Mouse (Mus musculus) neural tube, embryonic 14.5 days (tissue): Measurements from ENCODE around the gene Ofcc1. TPM values are rescaled to one million over a fixed set of nuclear protein-coding genes. Genes with fewer than 3 reads are reported as not detected.

ENCODE experiments used
- ATAC-seq: fragments of 200-750 bp; cut with Nextera tagmentation; 2 replicates; pipeline ENCODE4 v1.8.0; 2017; ENCODE audit warnings: low read depth, mild to moderate bottlenecking, moderate TSS enrichment, moderate library complexity
- H3K27ac ChIP-seq: fragments of 300-500 bp; sonication (generic); 2 replicates; pipeline ENCODE4 v1.5.1; 2014; ENCODE audit warnings: low read depth, mild to moderate bottlenecking, control low read depth, low read length, moderate library complexity, mixed read lengths
- H3K27me3 ChIP-seq: fragments of 300-500 bp; sonication (generic); 2 replicates; pipeline ENCODE4 v1.6.1; 2014; ENCODE audit warnings: low read length; ENCODE audit not compliant: control insufficient read depth, insufficient read depth
- H3K36me3 ChIP-seq: fragments of 300-500 bp; sonication (generic); 2 replicates; pipeline ENCODE4 v1.6.1; 2014; ENCODE audit warnings: low read length, mixed read lengths; ENCODE audit not compliant: control insufficient read depth, insufficient read depth
- H3K4me1 ChIP-seq: fragments of 300-500 bp; sonication (generic); 2 replicates; pipeline ENCODE4 v1.6.1; 2014; ENCODE audit warnings: low read length; ENCODE audit not compliant: control insufficient read depth, insufficient read depth
- H3K4me2 ChIP-seq: fragments of 300-500 bp; sonication (generic); 2 replicates; pipeline ENCODE4 v1.6.1; 2014; ENCODE audit warnings: mild to moderate bottlenecking, low read depth, low read length, control low read depth
- H3K4me3 ChIP-seq: fragments of 300-500 bp; sonication (generic); 2 replicates; pipeline ENCODE4 v1.5.1; 2014; ENCODE audit warnings: low read depth, low read length, control low read depth, mixed read lengths
- H3K9ac ChIP-seq: fragments of 300-500 bp; sonication (generic); replicated peaks from 2 replicates; pipeline ENCODE4 v1.6.1; 2014; ENCODE audit warnings: low read depth, mild to moderate bottlenecking, control low read depth, low read length, mixed read lengths
- H3K9me3 ChIP-seq: fragments of 300-500 bp; sonication (generic); 2 replicates; pipeline ENCODE4 v1.6.1; 2016; ENCODE audit warnings: low read length; ENCODE audit not compliant: control insufficient read depth
- WGBS: fragments of 180-500 bp; shearing (Covaris S2); extraction: QIAGEN DNeasy Blood & Tissue Kit; methylation state at CpG from one replicate; pipeline ENCODE4 v1.1.7; 2014; 5-methylcytosine and 5-hydroxymethylcytosine counted together
- polyA plus RNA-seq: library from polyadenylated mRNA; unstranded; fragments of >200 nt; fragmentation: Nextera tagmentation; extraction: Ambion mirVana; gene quantifications from 2 replicates; pipeline ENCODE4 v1.2.1, GENCODE M21; 2014

The Ofcc1 gene
- polyA plus RNA-seq = 0.16 TPM in 1 of 2 replicates, not detected in the other

- Histone ChIP-seq H3K27ac (no peak within 1 kb of the TSS), H3K4me2 (no peak within 1 kb of the TSS), H3K9ac (no peak within 1 kb of the TSS), H3K9me3 (no peaks in the 10 kb centered on the region), H3K27me3 (no peaks in the 10 kb centered on the region), H3K36me3 (no peaks in the 10 kb centered on the region), H3K4me3 (no peak within 1 kb of the TSS), H3K4me1 (no peaks in the 10 kb centered on the region)
- no peak for ATAC-seq
- 56% methylated on average over 3 of the region's 3 CpGs for WGBS
These were observed at the start of gene Ofcc1 for GRCm38 (mm10) chr13:40361288-40361687. Gene Ofcc1 (minus strand): TSS chr13:40361450.

- H3K27me3 ChIP-seq = no peaks in the 10 kb centered on the region
- no peak overlapping the region for H3K27ac ChIP-seq
- no peak overlapping the region for H3K4me3 ChIP-seq
- H3K9me3 ChIP-seq = no peaks in the 10 kb centered on the region
- no peak overlapping the region for H3K4me2 ChIP-seq
- H3K4me1 ChIP-seq = no peaks in the 10 kb centered on the region
- H3K36me3 ChIP-seq = no peaks in the 10 kb centered on the region
- ATAC-seq = no peak
- H3K9ac ChIP-seq = no peak overlapping the region
- 93% methylated on average over 8 of the region's 8 CpGs for WGBS
These were observed 28.9 kb upstream of the Ofcc1 start for GRCm38 (mm10) chr13:40390120-40390519.

GRCm38 (mm10) chr13:40387446-40387845 lies 26.2 kb upstream of the Ofcc1 start:
- Histone ChIP-seq H3K4me3 (no peak overlapping the region), H3K9me3 (no peaks in the 10 kb centered on the region), H3K9ac (no peak overlapping the region), H3K27me3 (no peaks in the 10 kb centered on the region), H3K36me3 (no peaks in the 10 kb centered on the region), H3K4me2 (no peak overlapping the region), H3K4me1 (no peaks in the 10 kb centered on the region), H3K27ac (no peak overlapping the region)
- no peak for ATAC-seq
- 61% methylated on average over 4 of the region's 4 CpGs for whole genome bisulfite sequencing

GRCm38 (mm10) chr13:40384962-40385361 lies 23.7 kb upstream of the Ofcc1 start:
- H3K27me3 ChIP-seq = no peaks in the 10 kb centered on the region
- H3K36me3 ChIP-seq = no peaks in the 10 kb centered on the region
- ATAC-seq = no peak
- H3K4me3 ChIP-seq = no peak overlapping the region
- H3K9ac ChIP-seq = no peak overlapping the region
- no peak overlapping the region for H3K4me2 ChIP-seq
- H3K9me3 ChIP-seq = no peaks in the 10 kb centered on the region
- 69% methylated on average over 4 of the region's 4 CpGs for WGBS
- no peaks in the 10 kb centered on the region for H3K4me1 ChIP-seq
- no peak overlapping the region for H3K27ac ChIP-seq

GRCm38 (mm10) chr13:40376773-40377172 lies 15.5 kb upstream of the Ofcc1 start:
- Histone ChIP-seq H3K4me2 (no peak overlapping the region), H3K9ac (no peak overlapping the region), H3K4me1 (no peaks in the 10 kb centered on the region), H3K4me3 (no peak overlapping the region), H3K36me3 (no peaks in the 10 kb centered on the region), H3K27me3 (no peaks in the 10 kb centered on the region), H3K9me3 (no peaks in the 10 kb centered on the region), H3K27ac (no peak overlapping the region)
- 73% methylated on average over 5 of the region's 5 CpGs for WGBS
- ATAC-seq = no peak

- 89% methylated on average over 11 of the region's 11 CpGs for WGBS
- H3K27me3 ChIP-seq = no peaks in the 10 kb centered on the region
- no peaks in the 10 kb centered on the region for H3K4me1 ChIP-seq
- H3K4me2 ChIP-seq = no peak overlapping the region
- no peak overlapping the region for H3K4me3 ChIP-seq
- H3K9me3 ChIP-seq = no peaks in the 10 kb centered on the region
- no peaks in the 10 kb centered on the region for H3K36me3 ChIP-seq
- ATAC-seq = no peak
- no peak overlapping the region for H3K27ac ChIP-seq
- no peak overlapping the region for H3K9ac ChIP-seq
These were observed 5.5 kb upstream of the Ofcc1 start for GRCm38 (mm10) chr13:40366762-40367161.

GRCm38 (mm10) chr13:40364855-40365254 lies 3.6 kb upstream of the Ofcc1 start:
- 45% methylated on average over 4 of the region's 4 CpGs for WGBS

GRCm38 (mm10) chr13:40360692-40361091 lies 558 bp downstream of the Ofcc1 start:
- ATAC-seq = no peak
- H3K9me3 ChIP-seq = no peaks in the 10 kb centered on the region
- H3K27me3 ChIP-seq = no peaks in the 10 kb centered on the region
- no peak overlapping the region for H3K9ac ChIP-seq
- 34% methylated on average over 4 of the region's 4 CpGs for WGBS
- no peak overlapping the region for H3K27ac ChIP-seq
- no peaks in the 10 kb centered on the region for H3K4me1 ChIP-seq
- no peak overlapping the region for H3K4me3 ChIP-seq
- H3K4me2 ChIP-seq = no peak overlapping the region
- H3K36me3 ChIP-seq = no peaks in the 10 kb centered on the region

More at GRCm38 (mm10) chr13:40364855-40365254, 3.6 kb upstream of the Ofcc1 start:
- no peaks in the 10 kb centered on the region for H3K27me3 ChIP-seq
- no peaks in the 10 kb centered on the region for H3K9me3 ChIP-seq
- H3K4me1 ChIP-seq = no peaks in the 10 kb centered on the region
- no peak overlapping the region for H3K9ac ChIP-seq
- no peaks in the 10 kb centered on the region for H3K36me3 ChIP-seq
- H3K27ac ChIP-seq = no peak overlapping the region
- no peak for ATAC-seq
- no peak overlapping the region for H3K4me2 ChIP-seq
- no peak overlapping the region for H3K4me3 ChIP-seq

- ATAC-seq = no peak
- whole genome bisulfite sequencing = 98% methylated on average over 2 of the region's 2 CpGs
- H3K36me3 ChIP-seq = no peaks in the 10 kb centered on the region
- H3K27me3 ChIP-seq = no peaks in the 10 kb centered on the region
- no peaks in the 10 kb centered on the region for H3K4me1 ChIP-seq
- H3K27ac ChIP-seq = no peak overlapping the region
- no peak overlapping the region for H3K4me3 ChIP-seq
- no peaks in the 10 kb centered on the region for H3K9me3 ChIP-seq
- no peak overlapping the region for H3K4me2 ChIP-seq
- H3K9ac ChIP-seq = no peak overlapping the region
These were observed 14.2 kb downstream of the Ofcc1 start for GRCm38 (mm10) chr13:40347045-40347444.

- H3K4me3 ChIP-seq = no peak overlapping the region
- ATAC-seq = no peak
- H3K4me2 ChIP-seq = no peak overlapping the region
- no peaks in the 10 kb centered on the region for H3K4me1 ChIP-seq
- no peaks in the 10 kb centered on the region for H3K27me3 ChIP-seq
- H3K27ac ChIP-seq = no peak overlapping the region
- no peak overlapping the region for H3K9ac ChIP-seq
- H3K36me3 ChIP-seq = no peaks in the 10 kb centered on the region
- WGBS = 85% methylated on average over 5 of the region's 5 CpGs
- no peaks in the 10 kb centered on the region for H3K9me3 ChIP-seq
These were observed 37.9 kb downstream of the Ofcc1 start for GRCm38 (mm10) chr13:40323301-40323700.
